Mouse (Mus musculus) neural tube, embryonic 15.5 days (tissue): Measurements from ENCODE around the gene Tbata. TPM values are rescaled to one million over a fixed set of nuclear protein-coding genes. Genes with fewer than 3 reads are reported as not detected.

Source experiments
- ATAC-seq: fragments of 200-750 bp; cut with Nextera tagmentation; 2 replicates; pipeline ENCODE4 v1.8.0; 2017; ENCODE audit warnings: mild to moderate bottlenecking, moderate TSS enrichment, moderate library complexity; ENCODE audit not compliant: low FRiP score
- H3K27ac ChIP-seq: fragments of 300-500 bp; sonication (generic); replicated peaks from 2 replicates; pipeline ENCODE4 v1.5.1; 2015; ENCODE audit warnings: mild to moderate bottlenecking, inconsistent platforms
- H3K27me3 ChIP-seq: fragments of 300-500 bp; sonication (generic); replicated peaks from 2 replicates; pipeline ENCODE4 v1.6.1; 2015; ENCODE audit warnings: inconsistent platforms
- H3K36me3 ChIP-seq: fragments of 300-500 bp; sonication (generic); 2 replicates; pipeline ENCODE4 v1.6.1; 2015; ENCODE audit warnings: inconsistent platforms
- H3K4me1 ChIP-seq: fragments of 300-500 bp; sonication (generic); 2 replicates; pipeline ENCODE4 v1.6.1; 2015; ENCODE audit warnings: inconsistent platforms
- H3K4me2 ChIP-seq: fragments of 300-500 bp; sonication (generic); 2 replicates; pipeline ENCODE4 v1.6.1; 2015; ENCODE audit warnings: inconsistent platforms, mild to moderate bottlenecking, moderate library complexity
- H3K4me3 ChIP-seq: fragments of 300-500 bp; sonication (generic); replicated peaks from 2 replicates; pipeline ENCODE4 v1.5.1; 2015; ENCODE audit warnings: mild to moderate bottlenecking, inconsistent platforms
- H3K9ac ChIP-seq: fragments of 300-500 bp; sonication (generic); replicated peaks from 2 replicates; pipeline ENCODE4 v1.6.1; 2015; ENCODE audit warnings: mild to moderate bottlenecking, inconsistent platforms
- H3K9me3 ChIP-seq: fragments of 300-500 bp; sonication (generic); replicated peaks from 2 replicates; pipeline ENCODE4 v1.6.1; 2016; ENCODE audit warnings: inconsistent platforms
- WGBS: fragments of 180-500 bp; shearing (Covaris S2); methylation state at CpG from one replicate; pipeline ENCODE4 v1.1.7; 2015; ENCODE audit warnings: mixed read lengths; 5-methylcytosine and 5-hydroxymethylcytosine counted together
- polyA plus RNA-seq: library from polyadenylated mRNA; unstranded; fragments of >200 nt; fragmentation: Nextera tagmentation; extraction: Ambion mirVana; gene quantifications from 2 replicates; pipeline ENCODE4 v1.2.1, GENCODE M21; 2015

Gene Tbata
- polyA plus RNA-seq, 1 experiment from 2014 or later = not detected

GRCm38 (mm10) chr10:61195216-61195615, 23.5 kb downstream of the Tbata start:
- 83% methylated on average over 8 of the region's 8 CpGs for WGBS
- no peaks in the 10 kb centered on the region for H3K27me3 ChIP-seq
- H3K36me3 ChIP-seq = no peaks in the 10 kb centered on the region
- no peak for ATAC-seq
- no peak overlapping the region for H3K4me3 ChIP-seq
- no peak overlapping the region for H3K4me2 ChIP-seq
- no peaks in the 10 kb centered on the region for H3K9me3 ChIP-seq
- no peak overlapping the region for H3K27ac ChIP-seq
- no peak overlapping the region for H3K9ac ChIP-seq
- H3K4me1 ChIP-seq = no peaks in the 10 kb centered on the region

GRCm38 (mm10) chr10:61195718-61196291, 24.1 kb downstream of the Tbata start:
- Histone ChIP-seq H3K4me2 (no peak overlapping the region), H3K4me3 (no peak overlapping the region), H3K27me3 (no peaks in the 10 kb centered on the region), H3K4me1 (no peaks in the 10 kb centered on the region), H3K9ac (no peak overlapping the region), H3K36me3 (no peaks in the 10 kb centered on the region), H3K9me3 (no peaks in the 10 kb centered on the region), H3K27ac (no peak overlapping the region)
- 92% methylated on average over 5 of the region's 5 CpGs for WGBS
- ATAC-seq = no peak

DNA sequence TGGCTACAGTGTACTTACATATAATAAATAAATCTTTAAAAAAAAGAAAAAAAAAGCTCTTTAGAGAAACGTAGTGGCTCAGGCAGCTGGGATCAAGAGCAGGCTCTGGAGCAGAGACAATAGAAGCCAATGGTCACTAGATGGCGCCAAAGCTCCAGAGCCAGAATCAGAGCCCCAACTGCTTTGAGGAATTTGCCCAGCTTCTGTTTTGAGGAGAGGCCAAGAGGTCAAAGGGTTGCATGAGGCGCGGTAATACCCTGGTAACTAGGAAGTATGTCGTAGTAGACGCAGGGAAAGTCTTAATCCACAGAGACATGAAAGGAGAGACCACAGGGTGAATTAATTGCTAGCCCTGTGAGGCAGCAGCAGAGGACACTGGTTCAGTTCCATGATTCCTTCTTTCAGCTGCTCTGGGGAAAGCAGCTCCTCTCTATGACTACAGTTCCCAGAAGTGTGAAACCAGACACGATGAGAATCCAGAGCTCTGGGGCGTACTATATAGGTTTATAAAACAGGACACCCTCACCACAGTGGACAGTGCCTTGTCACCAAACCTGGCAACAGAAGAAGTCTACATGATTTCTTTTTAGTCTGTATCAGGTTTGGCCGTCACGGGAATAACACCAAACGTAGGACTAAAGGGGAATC, 27.9 kb downstream of the Tbata start:
- 30% methylated on average over 11 of the region's 11 CpGs for WGBS
- Histone ChIP-seq H3K36me3 (no peaks in the 10 kb centered on the region), H3K9ac (no peak overlapping the region), H3K27me3 (no peaks in the 10 kb centered on the region), H3K27ac (no peak overlapping the region), H3K9me3 (no peaks in the 10 kb centered on the region), H3K4me2 (no peak overlapping the region), H3K4me1 (no peaks in the 10 kb centered on the region), H3K4me3 (no peak overlapping the region)
- ATAC-seq = no peak; the same call in 1 of the 2 replicates

DNA sequence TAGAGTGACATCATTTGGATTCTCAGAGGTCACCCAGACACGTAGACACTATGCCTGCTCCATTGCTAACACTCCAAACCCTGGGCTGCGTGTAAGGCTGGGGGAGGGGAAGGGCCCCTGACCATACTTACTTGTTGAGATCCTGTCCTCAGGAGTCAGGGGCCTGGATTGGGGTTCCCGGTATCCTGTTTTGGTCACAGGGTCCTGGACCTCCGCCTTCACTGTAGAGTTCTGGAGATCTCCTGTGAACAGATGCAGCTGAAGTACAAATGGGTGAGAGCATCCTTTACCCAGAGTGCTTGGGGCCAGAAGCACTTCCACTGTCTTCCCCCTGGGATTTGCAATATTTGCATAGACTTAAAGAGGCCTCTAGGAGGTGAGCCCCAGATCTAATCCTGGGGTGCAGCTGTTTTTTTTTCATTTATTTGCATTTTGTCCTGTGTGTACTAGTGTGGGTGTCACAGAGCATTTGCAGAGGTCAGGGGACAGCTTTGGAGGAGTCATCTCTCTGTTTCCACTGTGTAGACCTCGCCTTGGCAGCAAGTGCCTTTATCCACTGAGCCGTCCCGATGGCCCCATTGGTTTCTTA, 28.6 kb downstream of the Tbata start:
- no peaks in the 10 kb centered on the region for H3K36me3 ChIP-seq
- H3K4me3 ChIP-seq = no peak overlapping the region
- H3K9ac ChIP-seq = no peak overlapping the region
- no peak overlapping the region for H3K4me2 ChIP-seq
- no peak overlapping the region for H3K27ac ChIP-seq
- H3K9me3 ChIP-seq = no peaks in the 10 kb centered on the region
- no peaks in the 10 kb centered on the region for H3K4me1 ChIP-seq
- WGBS = 80% methylated on average over 7 of the region's 7 CpGs
- ATAC-seq = no peak
- no peaks in the 10 kb centered on the region for H3K27me3 ChIP-seq

- WGBS = 63% methylated on average over 9 of the region's 9 CpGs
- no peak overlapping the region for H3K9ac ChIP-seq
- no peaks in the 10 kb centered on the region for H3K9me3 ChIP-seq
- no peak overlapping the region for H3K4me2 ChIP-seq
- no peak overlapping the region for H3K4me3 ChIP-seq
- no peaks in the 10 kb centered on the region for H3K36me3 ChIP-seq
- H3K4me1 ChIP-seq = no peaks in the 10 kb centered on the region
- H3K27ac ChIP-seq = no peak overlapping the region
- H3K27me3 ChIP-seq = no peaks in the 10 kb centered on the region
- ATAC-seq = no peak
Observed at GRCm38 (mm10) chr10:61200998-61201397, 29.2 kb downstream of the Tbata start.

DNA sequence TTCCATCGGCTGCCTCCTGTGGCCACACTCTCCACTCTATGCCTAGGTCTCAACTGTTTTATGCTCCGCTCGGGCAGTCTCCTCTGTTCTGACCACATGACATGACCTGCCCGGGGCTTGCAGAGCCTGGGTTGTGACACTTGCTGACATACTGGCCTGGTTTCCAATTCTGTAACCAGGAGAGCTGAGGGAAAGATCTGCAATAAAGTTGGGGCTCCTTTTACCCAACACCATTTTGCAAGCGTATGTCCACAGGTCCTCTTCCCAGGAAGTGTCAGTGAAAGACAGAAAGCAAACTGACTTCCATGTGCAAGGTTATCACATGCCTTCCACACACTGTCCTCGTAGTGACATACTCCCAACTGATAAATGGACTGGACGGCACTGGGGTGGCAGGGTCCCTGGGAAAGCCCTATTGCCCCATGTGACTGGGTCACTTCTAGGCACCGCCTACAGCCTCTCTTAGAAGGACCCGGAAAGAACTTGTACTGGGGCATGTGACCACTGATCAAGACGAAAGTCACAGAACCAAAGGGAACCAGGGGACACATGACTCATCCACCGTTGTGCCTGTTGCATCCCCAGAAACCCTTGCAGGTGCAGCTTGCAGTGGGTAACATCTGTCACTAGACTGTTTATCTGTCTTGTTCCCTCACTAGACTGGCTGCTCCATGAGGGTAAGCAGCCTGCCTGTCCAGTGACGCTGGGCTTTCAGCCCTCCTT, 30.0 kb downstream of the Tbata start:
- WGBS = 87% methylated on average over 12 of the region's 12 CpGs
- no peak overlapping the region for H3K4me2 ChIP-seq
- H3K27ac ChIP-seq = no peak overlapping the region
- H3K27me3 ChIP-seq = no peaks in the 10 kb centered on the region
- no peak overlapping the region for H3K9ac ChIP-seq
- no peaks in the 10 kb centered on the region for H3K9me3 ChIP-seq
- no peak for ATAC-seq
- no peaks in the 10 kb centered on the region for H3K36me3 ChIP-seq
- no peaks in the 10 kb centered on the region for H3K4me1 ChIP-seq
- no peak overlapping the region for H3K4me3 ChIP-seq

DNA sequence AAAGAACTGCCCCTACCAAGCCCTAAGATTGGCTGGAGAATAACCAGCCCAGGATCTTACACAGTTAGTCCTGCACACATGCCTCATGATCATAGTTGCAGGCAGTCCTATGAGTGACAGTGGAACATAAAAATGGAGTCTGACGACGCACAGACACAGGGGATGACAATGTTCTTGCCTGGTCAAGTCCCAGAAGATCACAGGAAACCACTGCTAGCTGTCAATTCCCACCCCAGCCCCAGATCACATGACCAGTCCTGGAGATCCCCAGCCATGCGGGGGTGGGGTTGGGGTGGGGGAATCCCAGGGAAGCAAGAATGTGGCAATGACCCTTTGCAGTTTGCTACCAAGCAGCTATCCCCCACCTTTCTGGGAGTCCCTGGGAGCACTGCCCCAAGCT, 32.2 kb downstream of the Tbata start:
- 82% methylated on average over 3 of the region's 3 CpGs for WGBS
- Histone ChIP-seq H3K4me3 (no peak overlapping the region), H3K9ac (no peak overlapping the region), H3K9me3 (no peaks in the 10 kb centered on the region), H3K36me3 (no peaks in the 10 kb centered on the region), H3K27me3 (no peaks in the 10 kb centered on the region), H3K27ac (no peak overlapping the region), H3K4me2 (no peak overlapping the region), H3K4me1 (no peaks in the 10 kb centered on the region)
- no peak for ATAC-seq

DNA sequence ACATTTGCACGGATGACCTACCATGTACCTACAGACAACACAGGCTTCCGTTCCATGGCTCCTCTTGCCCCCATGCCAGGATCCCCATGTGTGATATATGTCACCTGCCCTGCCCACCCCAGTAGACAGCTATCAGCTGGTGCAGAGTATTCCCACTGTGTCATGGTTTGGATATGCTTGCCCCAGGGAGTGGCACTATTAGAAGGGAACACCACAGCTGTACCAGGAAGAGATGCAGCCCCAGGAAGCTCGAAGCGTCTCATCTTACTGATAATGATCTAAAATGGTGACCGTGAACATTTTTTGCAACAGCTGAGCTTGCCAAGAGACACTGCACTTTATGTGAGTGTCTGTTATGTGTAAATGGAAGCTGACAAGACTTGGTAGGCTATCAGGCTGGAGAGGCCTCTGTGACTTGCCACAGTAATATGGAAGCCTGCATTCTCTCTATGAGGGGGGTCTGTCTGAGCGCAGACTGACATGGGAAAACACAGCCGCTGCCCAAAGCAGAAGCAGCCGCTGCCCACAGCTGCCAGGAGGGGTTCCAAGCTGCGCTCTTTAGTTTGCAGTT, 36.4 kb downstream of the Tbata start:
- Histone ChIP-seq H3K9me3 (no peaks in the 10 kb centered on the region), H3K27ac (no peak overlapping the region), H3K4me1 (peaks cover 5% of the 10 kb centered on the region; the same call in 1 of the 2 replicates), H3K27me3 (0 out of 2 replicates have a peak, but pooled peaks cover under 1% of the 10 kb centered on the region), H3K4me2 (no peak overlapping the region), H3K36me3 (no peaks in the 10 kb centered on the region), H3K9ac (no peak overlapping the region), H3K4me3 (no peak overlapping the region)
- ATAC-seq = no peak
- WGBS = 86% methylated on average over 9 of the region's 9 CpGs

DNA sequence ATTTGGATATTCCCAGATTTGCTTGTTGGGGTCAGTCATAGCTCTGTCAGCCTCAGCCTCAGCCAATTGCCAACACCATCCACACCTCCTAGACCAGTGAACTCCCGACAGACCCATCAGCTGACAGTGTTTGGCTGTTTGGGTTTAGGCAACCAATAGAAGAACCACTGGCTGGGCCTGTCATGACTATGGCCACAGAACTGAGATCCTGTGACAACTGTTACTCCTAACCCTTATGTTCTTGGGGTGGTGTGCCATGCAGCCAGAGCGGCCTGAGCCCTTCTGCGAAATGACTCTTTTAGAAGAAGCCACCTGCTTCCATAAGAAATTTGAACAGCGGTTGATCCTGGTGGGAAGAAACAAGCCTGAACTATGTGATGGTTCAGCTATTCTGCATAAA, 39.4 kb downstream of the Tbata start:
- ATAC-seq = no peak
- no peak overlapping the region for H3K27ac ChIP-seq
- no peak overlapping the region for H3K4me3 ChIP-seq
- 0 out of 2 replicates have a peak, but pooled peaks cover 5% of the 10 kb centered on the region for H3K27me3 ChIP-seq
- no peaks in the 10 kb centered on the region for H3K36me3 ChIP-seq
- peaks cover 5% of the 10 kb centered on the region; the same call in 1 of the 2 replicates for H3K4me1 ChIP-seq
- 84% methylated on average over 4 of the region's 4 CpGs for WGBS
- H3K9me3 ChIP-seq = no peaks in the 10 kb centered on the region
- H3K9ac ChIP-seq = no peak overlapping the region
- H3K4me2 ChIP-seq = no peak overlapping the region

GRCm38 (mm10) chr10:61211743-61212142, 40.0 kb downstream of the Tbata start:
- Histone ChIP-seq H3K27me3 (0 out of 2 replicates have a peak, but pooled peaks cover 5% of the 10 kb centered on the region), H3K9me3 (no peaks in the 10 kb centered on the region), H3K4me2 (no peak overlapping the region), H3K9ac (no peak overlapping the region), H3K36me3 (no peaks in the 10 kb centered on the region), H3K4me1 (peaks cover 5% of the 10 kb centered on the region; the same call in 1 of the 2 replicates), H3K4me3 (no peak overlapping the region), H3K27ac (no peak overlapping the region)
- no peak for ATAC-seq
- 9% methylated on average over 13 of the region's 13 CpGs for WGBS

DNA sequence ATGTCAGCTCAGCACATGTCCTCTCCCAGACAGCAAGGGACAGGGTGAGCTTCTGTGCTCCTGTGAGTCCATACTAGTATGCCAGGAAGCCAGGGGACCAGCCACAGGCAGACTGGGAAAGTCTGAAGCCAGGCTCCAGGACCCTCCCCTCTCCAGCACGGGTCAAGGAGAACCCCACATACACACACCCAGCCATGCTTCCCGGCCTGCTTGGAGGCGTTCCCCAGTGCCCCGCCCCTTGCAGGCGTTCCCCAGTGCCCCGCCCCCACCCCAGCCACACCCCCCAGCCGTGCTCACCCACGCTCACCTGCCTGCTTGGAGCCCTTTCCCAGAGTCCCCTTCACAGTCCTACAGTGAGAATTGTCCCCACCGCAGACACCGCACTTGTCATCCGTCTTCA, 41.1 kb downstream of the Tbata start:
- H3K9ac ChIP-seq = no peak overlapping the region
- H3K4me3 ChIP-seq = no peak overlapping the region
- ATAC-seq = no peak
- peaks cover 5% of the 10 kb centered on the region; the same call in 1 of the 2 replicates for H3K4me1 ChIP-seq
- H3K27ac ChIP-seq = no peak overlapping the region
- no peaks in the 10 kb centered on the region for H3K36me3 ChIP-seq
- H3K9me3 ChIP-seq = no peaks in the 10 kb centered on the region
- H3K4me2 ChIP-seq = no peak overlapping the region
- 9% methylated on average over 11 of the region's 11 CpGs for WGBS
- H3K27me3 ChIP-seq = 0 out of 2 replicates have a peak, but pooled peaks cover 5% of the 10 kb centered on the region
